Mouse (Mus musculus): ENCODE results near the gene Dcps.

DNA sequence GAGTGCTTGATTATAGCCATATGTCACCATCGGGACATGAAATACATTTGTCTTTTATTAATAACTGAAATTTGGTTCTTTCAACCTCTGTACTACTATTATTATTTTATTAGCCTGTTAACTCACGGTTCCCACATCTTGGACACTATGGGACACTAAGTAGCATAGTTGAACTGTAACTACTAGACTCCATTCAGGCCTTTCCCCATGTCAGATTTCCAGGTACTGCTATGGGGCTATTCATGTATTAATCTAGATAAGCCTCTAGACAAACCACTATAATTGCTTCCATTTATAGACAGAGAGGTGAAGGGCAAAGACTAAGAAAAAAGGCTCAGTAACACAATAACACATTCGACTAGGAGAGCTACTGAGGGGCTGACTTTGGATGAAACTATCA is 82.5 kb downstream of the Dcps start:
- TF ChIP-seq POLR2A (IDR thresholded peaks at IDR 0.05; ENCODE audit: insufficient read length, low read depth) (no peak), USF1 (IDR thresholded peaks at IDR 0.05; ENCODE audit: low read depth) (no peak), E2F4 (IDR thresholded peaks at IDR 0.05; ENCODE audit: insufficient read depth) (no peak)

Data from myocyte (in vitro differentiated cells).